Mouse (Mus musculus): ENCODE results near the gene Klf13. TPM values are rescaled to one million over a fixed set of nuclear protein-coding genes. Genes with fewer than 3 reads are reported as not detected.

Gene Klf13
- polyA plus RNA-seq, 1 experiment from 2014 or later, result 24.9 TPM

DNA sequence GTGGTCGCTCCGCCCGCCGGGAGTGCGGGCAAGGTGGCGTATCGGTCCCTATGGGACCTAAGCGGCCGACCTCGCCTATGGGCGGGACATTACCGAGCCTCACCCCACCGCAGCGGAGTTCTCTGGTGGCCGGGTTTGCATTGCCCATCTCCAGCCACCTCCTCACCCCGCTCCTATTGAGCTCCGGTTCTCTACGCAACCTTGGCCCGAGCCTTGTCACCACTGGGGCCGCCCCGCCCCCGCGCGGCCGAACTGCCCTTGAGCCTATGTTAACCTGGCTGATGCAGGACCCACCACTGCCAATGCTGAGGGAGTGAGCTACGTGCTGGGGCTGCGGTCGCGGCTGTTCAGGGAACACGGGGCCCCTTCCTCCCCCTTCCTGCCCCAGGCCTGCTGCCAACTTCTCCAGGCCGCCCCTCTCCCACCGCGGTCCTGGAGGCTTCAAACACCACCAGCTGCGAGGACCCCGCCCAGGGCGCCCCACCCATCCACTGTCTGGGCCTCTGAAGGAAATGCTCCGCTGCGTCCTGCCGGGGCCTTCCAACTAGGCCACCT, 759 bp upstream of the Klf13 start:
- H3K4me2 ChIP-seq (ENCODE audit: low read depth, low read length), result peak overlapping the region; percentile 93
- H3K27ac ChIP-seq (ENCODE audit: low read depth, low read length), result peak overlapping the region; percentile 98
- ATAC-seq (ENCODE audit: low read depth), result peak; percentile 40; the same call in 1 of the 2 replicates
- no peaks in the 10 kb centered on the region for H3K27me3 ChIP-seq (ENCODE audit: control insufficient read depth, insufficient read depth, low read length)
- H3K9me3 ChIP-seq (ENCODE audit: control insufficient read depth, low read length), result no peaks in the 10 kb centered on the region
- peaks cover 18% of the 10 kb centered on the region for H3K4me1 ChIP-seq (ENCODE audit: control insufficient read depth, insufficient read depth, low read length)
- peak overlapping the region; percentile 83 for H3K9ac ChIP-seq (replicated peaks; ENCODE audit: low read depth, low read length)
- 0% methylated on average over 38 of the region's 39 CpGs for WGBS
- peak overlapping the region; percentile 93 for H3K4me3 ChIP-seq (ENCODE audit: low read depth, low read length)
- no peaks in the 10 kb centered on the region for H3K36me3 ChIP-seq (ENCODE audit: control insufficient read depth, insufficient read depth, low read length)

DNA sequence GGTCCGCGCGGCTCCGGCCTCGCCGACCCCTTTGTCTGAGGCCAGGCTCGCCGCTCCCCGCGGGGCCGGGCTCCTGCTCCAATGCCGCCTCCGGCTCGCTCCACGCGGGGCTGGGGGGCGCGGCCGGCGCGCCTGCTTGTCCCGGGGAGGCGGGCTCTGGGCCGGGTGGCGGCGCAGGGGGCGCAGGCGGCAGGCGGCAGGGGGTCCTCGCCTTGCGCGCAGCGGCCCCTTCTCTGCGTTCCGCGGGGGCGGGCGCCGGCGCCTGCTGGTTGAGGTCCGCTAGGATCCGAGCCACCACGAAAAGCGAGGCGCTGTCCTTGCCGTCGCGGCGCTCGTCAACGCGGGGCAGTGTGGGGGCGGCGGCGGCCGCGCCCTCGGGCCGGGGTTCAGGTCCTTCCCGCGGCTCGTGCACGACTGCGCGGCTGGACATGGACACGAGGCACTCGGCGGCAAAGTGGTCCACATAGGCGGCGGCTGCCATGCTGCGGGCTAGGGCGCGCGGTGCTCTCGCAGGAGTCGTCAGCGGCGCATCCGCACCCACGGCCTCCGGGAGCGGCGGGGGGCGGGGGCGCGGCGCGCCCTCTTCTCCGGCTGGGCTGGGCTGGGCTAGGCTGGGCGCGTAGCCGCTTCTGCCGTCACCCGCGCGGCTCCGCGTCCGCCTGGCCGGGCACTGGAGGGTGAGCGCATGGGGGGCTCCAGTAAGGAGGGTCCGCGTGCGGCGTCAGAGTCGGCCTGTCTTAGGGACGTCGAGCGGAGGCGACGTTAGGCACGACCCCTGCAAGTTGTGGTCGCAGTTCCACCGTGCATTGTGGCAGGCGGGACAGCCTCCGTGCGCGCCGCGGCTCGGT, 425 bp downstream of the Klf13 start:
- H3K27ac ChIP-seq (ENCODE audit: low read depth, low read length), result peak overlapping the region; percentile 96
- no peaks in the 10 kb centered on the region for H3K36me3 ChIP-seq (ENCODE audit: control insufficient read depth, insufficient read depth, low read length)
- ATAC-seq (ENCODE audit: low read depth), result peak; percentile 69
- H3K9ac ChIP-seq (replicated peaks; ENCODE audit: low read depth, low read length), result peak overlapping the region; percentile 97
- H3K4me3 ChIP-seq (ENCODE audit: low read depth, low read length), result peak overlapping the region; percentile 93
- no peaks in the 10 kb centered on the region for H3K9me3 ChIP-seq (ENCODE audit: control insufficient read depth, low read length)
- peaks cover 20% of the 10 kb centered on the region for H3K4me1 ChIP-seq (ENCODE audit: control insufficient read depth, insufficient read depth, low read length)
- peak overlapping the region; percentile 89 for H3K4me2 ChIP-seq (ENCODE audit: low read depth, low read length)
- no peaks in the 10 kb centered on the region for H3K27me3 ChIP-seq (ENCODE audit: control insufficient read depth, insufficient read depth, low read length)
- WGBS, result under 1% methylated on average over 83 of the region's 121 CpGs

DNA sequence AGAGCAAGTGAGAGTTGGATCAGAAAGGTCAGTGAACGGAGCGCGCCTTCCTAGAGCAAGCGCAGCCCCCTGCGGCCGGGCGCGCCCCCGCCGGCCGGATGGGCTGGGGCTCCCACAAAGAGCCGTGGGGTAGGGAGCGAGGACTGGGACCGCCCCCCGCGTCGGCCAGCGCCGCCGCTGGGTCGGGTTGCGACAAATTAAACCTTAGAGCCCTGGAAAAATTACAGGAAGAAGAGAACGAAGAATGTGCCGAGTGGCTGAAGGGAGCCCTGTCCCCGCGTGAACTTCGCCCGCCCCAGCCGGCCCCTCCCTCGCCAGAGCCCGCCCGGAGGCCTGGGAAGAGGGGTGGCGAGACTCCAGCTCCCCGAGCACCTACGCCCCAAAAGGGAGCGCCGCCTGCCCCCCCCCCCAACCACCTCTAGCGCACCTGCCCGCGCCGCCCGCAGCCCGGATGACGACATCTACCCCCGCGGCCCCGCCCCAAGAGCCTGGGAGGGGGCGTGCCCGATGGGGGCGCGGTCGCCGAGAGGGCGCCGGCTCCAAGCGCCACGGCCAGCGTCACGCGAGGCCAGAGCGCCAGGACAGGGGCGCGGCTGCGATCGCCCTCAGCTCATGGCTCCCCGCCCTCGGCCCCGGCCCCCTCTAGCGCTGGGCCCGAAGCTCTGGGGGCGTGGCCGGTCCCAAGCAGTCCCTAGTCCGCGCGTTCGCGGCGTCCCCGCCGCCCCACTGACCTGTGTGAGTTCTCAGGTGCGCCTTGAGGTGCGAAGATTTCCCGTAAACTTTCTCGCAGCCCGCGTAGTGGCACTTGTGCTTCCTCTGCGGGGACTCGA, 1.3 kb downstream of the Klf13 start:
- under 1% methylated on average over 59 of the region's 88 CpGs for WGBS
- Histone ChIP-seq H3K4me3 (ENCODE audit: low read depth, low read length) (peak overlapping the region; percentile 93), H3K4me1 (ENCODE audit: control insufficient read depth, insufficient read depth, low read length) (peaks cover 20% of the 10 kb centered on the region), H3K27me3 (ENCODE audit: control insufficient read depth, insufficient read depth, low read length) (no peaks in the 10 kb centered on the region), H3K27ac (ENCODE audit: low read depth, low read length) (peak overlapping the region; percentile 96), H3K36me3 (ENCODE audit: control insufficient read depth, insufficient read depth, low read length) (no peaks in the 10 kb centered on the region), H3K4me2 (ENCODE audit: low read depth, low read length) (peak overlapping the region; percentile 89), H3K9ac (replicated peaks; ENCODE audit: low read depth, low read length) (peak overlapping the region; percentile 97), H3K9me3 (ENCODE audit: control insufficient read depth, low read length) (no peaks in the 10 kb centered on the region)
- ATAC-seq (ENCODE audit: low read depth), result peak; percentile 4

DNA sequence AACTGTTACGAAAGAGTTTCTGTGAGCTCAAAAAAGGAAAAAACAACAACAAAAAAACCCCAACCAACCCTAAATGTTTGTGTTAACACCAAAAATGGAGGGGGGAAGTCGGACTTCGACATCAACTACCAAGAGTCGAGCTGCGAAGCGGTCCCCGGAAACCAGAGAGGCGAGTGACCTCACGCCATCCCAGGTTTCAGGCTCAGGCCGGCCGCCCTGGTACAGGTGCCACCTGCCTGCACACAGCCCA, 1.8 kb downstream of the Klf13 start:
- Histone ChIP-seq H3K9ac (replicated peaks; ENCODE audit: low read depth, low read length) (peak overlapping the region; percentile 97), H3K4me3 (ENCODE audit: low read depth, low read length) (peak overlapping the region; percentile 93), H3K9me3 (ENCODE audit: control insufficient read depth, low read length) (no peaks in the 10 kb centered on the region), H3K4me1 (ENCODE audit: control insufficient read depth, insufficient read depth, low read length) (peaks cover 20% of the 10 kb centered on the region), H3K4me2 (ENCODE audit: low read depth, low read length) (peak overlapping the region; percentile 89), H3K27me3 (ENCODE audit: control insufficient read depth, insufficient read depth, low read length) (no peaks in the 10 kb centered on the region), H3K36me3 (ENCODE audit: control insufficient read depth, insufficient read depth, low read length) (no peaks in the 10 kb centered on the region), H3K27ac (ENCODE audit: low read depth, low read length) (peak overlapping the region; percentile 96)
- 2% methylated on average over 11 of the region's 11 CpGs for WGBS
- ATAC-seq (ENCODE audit: low read depth), result no peak

DNA sequence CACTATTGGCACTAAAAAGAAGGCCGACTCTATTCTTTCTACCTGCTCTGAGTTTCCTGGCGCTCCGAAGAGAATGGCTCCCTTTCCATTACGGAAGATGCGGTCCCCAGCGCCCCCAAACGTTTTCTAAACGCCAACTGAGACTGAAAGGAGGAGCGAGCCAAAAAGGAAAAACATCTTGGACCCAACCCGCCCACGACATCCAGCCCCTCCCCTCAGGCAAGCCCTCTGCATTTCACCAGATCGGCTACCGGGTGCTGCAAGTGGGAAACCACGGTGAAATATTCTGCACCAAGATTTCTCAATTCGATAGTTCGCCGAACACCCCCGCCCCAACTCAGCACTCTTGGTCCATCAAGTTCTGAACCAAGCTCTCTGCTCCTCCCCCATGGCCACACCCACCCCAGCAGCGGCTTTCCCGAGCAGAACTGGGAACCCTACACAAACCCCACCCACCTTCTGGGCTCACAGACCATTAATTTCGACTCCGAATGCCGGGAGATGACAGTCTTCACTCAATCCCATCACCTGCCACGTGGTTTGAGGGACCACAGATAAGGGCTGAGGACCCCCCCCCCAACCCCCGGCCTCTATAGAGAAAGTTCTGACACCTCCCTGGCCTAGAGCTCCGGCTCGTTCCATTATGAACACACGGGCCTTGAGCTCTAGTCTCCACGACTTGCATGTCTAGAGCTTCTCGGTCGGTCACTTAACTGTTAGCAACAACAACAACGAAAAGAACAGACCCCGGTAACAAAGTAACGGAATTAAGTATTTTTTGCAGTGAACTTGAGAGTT, 2.3 kb downstream of the Klf13 start:
- Histone ChIP-seq H3K27me3 (ENCODE audit: control insufficient read depth, insufficient read depth, low read length) (no peaks in the 10 kb centered on the region), H3K4me2 (ENCODE audit: low read depth, low read length) (peak overlapping the region; percentile 89), H3K9ac (replicated peaks; ENCODE audit: low read depth, low read length) (peak overlapping the region; percentile 97), H3K27ac (ENCODE audit: low read depth, low read length) (0 out of 2 replicates have a peak overlapping the region, but pooled peaks have one; percentile 22), H3K4me3 (ENCODE audit: low read depth, low read length) (peak overlapping the region; percentile 93), H3K36me3 (ENCODE audit: control insufficient read depth, insufficient read depth, low read length) (no peaks in the 10 kb centered on the region), H3K9me3 (ENCODE audit: control insufficient read depth, low read length) (no peaks in the 10 kb centered on the region), H3K4me1 (ENCODE audit: control insufficient read depth, insufficient read depth, low read length) (peaks cover 20% of the 10 kb centered on the region)
- WGBS, result under 1% methylated on average over 34 of the region's 34 CpGs
- no peak for ATAC-seq (ENCODE audit: low read depth)

DNA sequence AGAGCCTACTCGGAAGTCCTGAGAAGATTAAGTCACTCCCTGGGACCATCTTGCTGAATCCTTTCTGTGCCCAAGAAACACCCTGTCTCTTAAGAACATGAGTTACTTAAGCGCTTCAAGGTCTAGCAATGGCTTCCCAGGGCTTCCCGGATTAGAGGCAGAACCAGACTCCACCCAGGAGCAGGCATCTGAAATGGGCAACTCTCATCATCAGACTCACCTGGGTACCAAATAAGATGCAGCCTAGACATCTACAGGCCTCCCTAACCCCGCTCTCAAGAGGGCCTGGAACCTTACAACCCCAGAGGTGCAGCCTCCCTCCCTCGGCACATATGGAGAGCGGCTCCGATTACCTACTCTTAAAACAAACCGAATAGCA, 2.9 kb downstream of the Klf13 start:
- 12% methylated on average over 8 of the region's 8 CpGs for WGBS
- Histone ChIP-seq H3K9me3 (ENCODE audit: control insufficient read depth, low read length) (no peaks in the 10 kb centered on the region), H3K27me3 (ENCODE audit: control insufficient read depth, insufficient read depth, low read length) (no peaks in the 10 kb centered on the region), H3K4me3 (ENCODE audit: low read depth, low read length) (peak overlapping the region; percentile 93), H3K4me1 (ENCODE audit: control insufficient read depth, insufficient read depth, low read length) (peaks cover 20% of the 10 kb centered on the region), H3K4me2 (ENCODE audit: low read depth, low read length) (peak overlapping the region; percentile 89), H3K27ac (ENCODE audit: low read depth, low read length) (0 out of 2 replicates have a peak overlapping the region, but pooled peaks have one; percentile 18), H3K36me3 (ENCODE audit: control insufficient read depth, insufficient read depth, low read length) (no peaks in the 10 kb centered on the region), H3K9ac (replicated peaks; ENCODE audit: low read depth, low read length) (peak overlapping the region; percentile 97)
- no peak for ATAC-seq (ENCODE audit: low read depth)

DNA sequence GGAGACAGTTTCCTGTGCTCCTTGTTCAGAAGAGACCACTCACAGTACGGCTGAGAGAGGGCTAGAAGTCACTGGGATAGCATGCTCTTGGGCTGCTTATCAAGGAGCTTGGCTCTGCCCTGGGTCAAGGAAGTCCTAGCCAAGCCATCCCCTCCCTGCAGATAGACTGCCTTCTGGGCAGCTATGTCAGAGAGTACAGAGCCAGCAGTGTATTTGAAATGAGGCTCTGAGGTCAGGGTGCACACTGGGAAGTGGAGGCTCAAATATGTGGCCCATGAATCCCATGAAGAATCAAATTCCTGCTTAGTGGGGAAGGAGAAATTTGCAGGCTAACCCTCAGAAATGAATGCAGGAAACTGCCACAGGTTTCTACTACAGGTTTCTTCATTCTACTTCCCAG, 4.2 kb downstream of the Klf13 start:
- Histone ChIP-seq H3K27ac (ENCODE audit: low read depth, low read length) (no peak overlapping the region), H3K9me3 (ENCODE audit: control insufficient read depth, low read length) (no peaks in the 10 kb centered on the region), H3K4me2 (ENCODE audit: low read depth, low read length) (peak overlapping the region; percentile 89), H3K36me3 (ENCODE audit: control insufficient read depth, insufficient read depth, low read length) (no peaks in the 10 kb centered on the region), H3K27me3 (ENCODE audit: control insufficient read depth, insufficient read depth, low read length) (no peaks in the 10 kb centered on the region), H3K4me1 (ENCODE audit: control insufficient read depth, insufficient read depth, low read length) (peaks cover 17% of the 10 kb centered on the region), H3K4me3 (ENCODE audit: low read depth, low read length) (no peak overlapping the region), H3K9ac (replicated peaks; ENCODE audit: low read depth, low read length) (no peak overlapping the region)
- WGBS, result 79% methylated on average over 1 of the region's 1 CpGs
- ATAC-seq (ENCODE audit: low read depth), result no peak

DNA sequence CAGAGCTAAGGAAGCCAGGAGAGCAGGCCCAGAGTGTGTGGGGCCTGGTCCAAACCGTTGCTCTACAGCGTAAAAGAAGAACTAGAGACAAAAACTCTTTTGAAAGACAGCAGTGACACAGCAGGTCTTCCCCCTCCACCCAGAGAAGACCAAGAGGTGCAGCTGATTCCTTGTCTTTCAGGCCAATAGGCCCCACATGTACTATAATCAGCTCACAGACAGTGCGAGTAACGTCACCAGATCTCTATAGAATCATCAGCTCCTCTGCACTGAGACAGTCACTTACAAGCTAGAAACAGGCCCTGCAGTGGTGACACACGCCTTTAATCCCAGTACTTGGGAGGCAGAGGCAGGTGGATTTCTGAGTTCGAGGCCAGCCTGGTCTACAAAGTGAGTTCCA, 4.8 kb downstream of the Klf13 start:
- Histone ChIP-seq H3K4me2 (ENCODE audit: low read depth, low read length) (no peak overlapping the region), H3K36me3 (ENCODE audit: control insufficient read depth, insufficient read depth, low read length) (no peaks in the 10 kb centered on the region)
- WGBS, result 70% methylated on average over 6 of the region's 6 CpGs

More for the DNA sequence above, 4.8 kb downstream of the Klf13 start:
- Histone ChIP-seq H3K27ac (ENCODE audit: low read depth, low read length) (no peak overlapping the region), H3K27me3 (ENCODE audit: control insufficient read depth, insufficient read depth, low read length) (no peaks in the 10 kb centered on the region), H3K9me3 (ENCODE audit: control insufficient read depth, low read length) (no peaks in the 10 kb centered on the region), H3K4me1 (ENCODE audit: control insufficient read depth, insufficient read depth, low read length) (peaks cover 17% of the 10 kb centered on the region), H3K4me3 (ENCODE audit: low read depth, low read length) (no peak overlapping the region), H3K9ac (replicated peaks; ENCODE audit: low read depth, low read length) (no peak overlapping the region)
- no peak for ATAC-seq (ENCODE audit: low read depth)
